Mouse (Mus musculus) gastrocnemius, adult 8-10 months (tissue): ENCODE measurements around the gene Ankrd45. TPM values are rescaled to one million over a fixed set of nuclear protein-coding genes. Genes with fewer than 3 reads are reported as not detected.
"Not testable (repeated sequence)": the region's sequence is repeated elsewhere in the genome, so short reads cannot be mapped to it uniquely, and the experiment has no call there.

Experiments
- DNase-seq, 2 experiments: peaks; one replicate each; pipeline ENCODE4 v3.0.0; 2022; ENCODE audit warnings: low spot score in 2 of 2
- total RNA-seq, 4 experiments: library from RNA; stranded (reverse); gene quantifications; 2 replicates each; pipeline ENCODE4 v1.2.4; 2022

The Ankrd45 gene
- total RNA-seq, 4 experiments from 2014 or later, result not detected

- DNase-seq, result no peak
Observed at GRCm38 (mm10) chr1:161183677-161184076, 41.2 kb downstream of the Ankrd45 start.

GRCm38 (mm10) chr1:161185431-161185830 is 42.9 kb downstream of the Ankrd45 start:
- DNase-seq, result no peak

- no peak for DNase-seq
Observed at GRCm38 (mm10) chr1:161190253-161190910, 47.9 kb downstream of the Ankrd45 start.

GRCm38 (mm10) chr1:161195541-161196351 is 53.3 kb downstream of the Ankrd45 start:
- DNase-seq, result peak; percentile 50 to 65

GRCm38 (mm10) chr1:161196364-161196763 is 53.9 kb downstream of the Ankrd45 start:
- DNase-seq, result not testable (repeated sequence)

- DNase-seq, result no peak
Observed at GRCm38 (mm10) chr1:161199856-161200255, 57.4 kb downstream of the Ankrd45 start.

GRCm38 (mm10) chr1:161214465-161214864 is 72.0 kb downstream of the Ankrd45 start:
- DNase-seq, result no peak

- DNase-seq, result no peak
Observed at GRCm38 (mm10) chr1:161219816-161220215, 77.3 kb downstream of the Ankrd45 start.

Other genes with a start within 250 kb of the Ankrd45 start
- 10 to 100 TPM; 18.3 to 30.0 (median 24.9) TPM for gene Rc3h1, start 236.3 kb upstream of the Ankrd45 start, total RNA-seq
- 1 to 10 TPM in 1 of 4 experiments, under 1 TPM in 1, not detected in 2; 0.70 to 1.6 TPM for gene Serpinc1, start 164.1 kb upstream of the Ankrd45 start, total RNA-seq
- 10 to 100 TPM in 2 of 4 experiments, 1 to 10 TPM in 2; 6.5 to 15.4 (median 9.2) TPM for gene Zbtb37, start 107.8 kb upstream of the Ankrd45 start, total RNA-seq
- gene Dars2, start 72.0 kb upstream of the Ankrd45 start, total RNA-seq, result 10 to 100 TPM; 12.0 to 19.4 (median 15.6) TPM
- gene Cenpl, start 72.0 kb upstream of the Ankrd45 start, total RNA-seq, result under 1 TPM; 0.34 to 0.74 (median 0.41) TPM
- 10 to 100 TPM in 2 of 4 experiments, 1 to 10 TPM in 2; 7.5 to 10.3 (median 9.1) TPM for gene Klhl20, start 11.2 kb upstream of the Ankrd45 start, total RNA-seq
- not detected for gene Tex50, start 16.6 kb downstream of the Ankrd45 start, total RNA-seq
- 100 to 1,000 TPM; 119 to 142 (median 129) TPM for gene Prdx6, start 108.5 kb downstream of the Ankrd45 start, total RNA-seq